Mouse (Mus musculus) liver, embryonic 16.5 days (tissue): ENCODE measurements at regions not wholly inside any gene's neighbourhood (a gene's known extent, or its start where the extent isn't known, plus 50 kb on each side); places are given as distances from the start of the nearest gene placed in this dataset.

Experiments used
- ATAC-seq: fragments of 200-750 bp; cut with Nextera tagmentation; 2 replicates; pipeline ENCODE4 v1.8.0; 2017; ENCODE audit warnings: low read depth, mild to moderate bottlenecking, moderate number of reproducible peaks, moderate library complexity
- H3K27ac ChIP-seq: fragments of 300-500 bp; sonication (generic); 2 replicates; pipeline ENCODE4 v1.5.1; 2014; ENCODE audit warnings: mild to moderate bottlenecking, low read length
- H3K27me3 ChIP-seq: fragments of 300-500 bp; sonication (generic); 2 replicates; pipeline ENCODE4 v1.6.1; 2014; ENCODE audit warnings: low read depth, low read length, mixed read lengths; ENCODE audit not compliant: control insufficient read depth, insufficient read depth
- H3K36me3 ChIP-seq: fragments of 300-500 bp; sonication (generic); 2 replicates; pipeline ENCODE4 v1.6.1; 2014; ENCODE audit warnings: mild to moderate bottlenecking; ENCODE audit not compliant: control insufficient read depth, insufficient read depth
- H3K4me1 ChIP-seq: fragments of 300-500 bp; sonication (generic); 2 replicates; pipeline ENCODE4 v1.6.1; 2014; ENCODE audit warnings: low read depth, low read length, mixed read lengths; ENCODE audit not compliant: control insufficient read depth
- H3K4me2 ChIP-seq: fragments of 300-500 bp; sonication (generic); 2 replicates; pipeline ENCODE4 v1.6.1; 2014; ENCODE audit warnings: low read depth, low read length, mixed read lengths
- H3K4me3 ChIP-seq: fragments of 300-500 bp; sonication (generic); 2 replicates; pipeline ENCODE4 v1.5.1; 2014; ENCODE audit warnings: low read depth, mild to moderate bottlenecking, low read length
- H3K9ac ChIP-seq: fragments of 300-500 bp; sonication (generic); 2 replicates; pipeline ENCODE4 v1.6.1; 2014; ENCODE audit warnings: low read depth, low read length
- H3K9me3 ChIP-seq: fragments of 300-500 bp; sonication (generic); replicated peaks from 2 replicates; pipeline ENCODE4 v1.6.1; 2016; ENCODE audit warnings: low read length; ENCODE audit not compliant: control insufficient read depth
- WGBS: fragments of 180-500 bp; shearing (Covaris S2); extraction: QIAGEN DNeasy Blood & Tissue Kit; methylation state at CpG from one replicate; pipeline ENCODE4 v1.1.7; 2014; ENCODE audit not compliant: insufficient replicate concordance; 5-methylcytosine and 5-hydroxymethylcytosine counted together

DNA sequence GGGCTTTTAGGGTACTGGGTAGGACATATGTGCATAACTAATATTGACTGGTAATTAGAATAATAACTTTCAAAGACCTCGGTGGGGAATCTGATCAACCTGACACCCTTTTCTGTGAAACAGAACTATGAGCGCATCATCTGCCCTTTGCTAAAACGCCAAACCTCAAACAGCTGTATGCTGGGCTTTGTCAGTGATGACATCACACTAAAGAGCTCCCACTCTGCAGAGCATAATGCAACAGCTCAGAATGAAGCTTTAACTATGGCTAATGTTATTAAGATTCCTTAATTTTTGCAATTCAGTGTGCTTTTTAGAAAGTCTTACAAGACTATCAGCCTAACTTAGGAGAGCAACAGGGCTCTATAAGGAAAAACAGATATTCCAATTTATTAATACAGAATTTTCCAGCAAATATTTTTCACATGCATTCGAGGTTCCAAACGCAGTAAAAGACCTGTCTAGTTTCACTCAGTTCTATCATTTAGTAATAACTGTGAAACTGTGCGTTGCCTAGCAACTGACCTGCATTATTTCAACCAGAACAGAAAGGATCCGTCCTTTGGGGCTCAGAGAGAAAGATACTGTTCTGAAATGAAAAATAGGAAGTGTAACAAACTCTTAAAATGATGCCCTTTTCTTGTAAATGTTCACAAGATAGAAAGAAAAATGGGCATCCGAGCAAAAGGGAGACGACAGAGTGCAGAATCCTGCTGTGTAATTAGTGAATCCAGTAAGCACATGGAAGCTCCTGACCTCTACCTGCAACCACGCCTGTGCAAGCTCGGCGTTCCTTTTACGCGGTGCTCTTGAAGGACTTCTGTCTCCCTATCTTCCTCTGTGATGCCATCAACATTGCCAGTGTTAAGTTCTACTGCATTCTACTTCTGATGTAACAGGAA is 242.6 kb upstream of the Ank start:
- no peak overlapping the region for H3K9ac ChIP-seq
- no peak for ATAC-seq
- 61% methylated on average over 14 of the region's 14 CpGs for whole genome bisulfite sequencing

DNA sequence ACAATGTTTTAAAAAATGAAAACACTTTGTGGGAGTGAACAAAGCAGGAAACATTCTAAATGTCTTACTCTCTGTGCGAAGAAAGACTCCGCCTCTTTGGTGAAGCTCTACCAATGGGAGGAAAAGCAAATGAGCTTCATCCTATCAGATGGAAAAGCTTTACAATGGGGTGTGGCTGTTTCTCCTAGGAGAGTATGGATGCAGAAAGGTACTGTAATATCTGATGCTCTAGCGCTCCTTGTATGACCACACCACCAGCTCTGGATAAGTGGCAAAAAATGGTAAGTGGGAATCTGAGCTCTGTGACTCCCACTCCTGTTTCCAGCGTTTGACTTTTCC is 242.0 kb upstream of the Ank start:
- no peaks in the 10 kb centered on the region for H3K4me1 ChIP-seq
- no peaks in the 10 kb centered on the region; the same call in 1 of the 2 replicates for H3K9me3 ChIP-seq
- no peak overlapping the region for H3K4me3 ChIP-seq
- H3K9ac ChIP-seq: no peak overlapping the region
- no peak overlapping the region for H3K4me2 ChIP-seq
- WGBS: 68% methylated on average over 4 of the region's 4 CpGs
- no peaks in the 10 kb centered on the region for H3K36me3 ChIP-seq
- no peak overlapping the region for H3K27ac ChIP-seq
- no peaks in the 10 kb centered on the region for H3K27me3 ChIP-seq
- ATAC-seq: no peak

More for the DNA sequence above, 242.6 kb upstream of the Ank start:
- no peak overlapping the region for H3K27ac ChIP-seq
- H3K27me3 ChIP-seq: no peaks in the 10 kb centered on the region
- H3K9me3 ChIP-seq: no peaks in the 10 kb centered on the region; the same call in 1 of the 2 replicates
- H3K4me1 ChIP-seq: no peaks in the 10 kb centered on the region
- no peak overlapping the region for H3K4me3 ChIP-seq
- no peak overlapping the region for H3K4me2 ChIP-seq
- H3K36me3 ChIP-seq: no peaks in the 10 kb centered on the region

DNA sequence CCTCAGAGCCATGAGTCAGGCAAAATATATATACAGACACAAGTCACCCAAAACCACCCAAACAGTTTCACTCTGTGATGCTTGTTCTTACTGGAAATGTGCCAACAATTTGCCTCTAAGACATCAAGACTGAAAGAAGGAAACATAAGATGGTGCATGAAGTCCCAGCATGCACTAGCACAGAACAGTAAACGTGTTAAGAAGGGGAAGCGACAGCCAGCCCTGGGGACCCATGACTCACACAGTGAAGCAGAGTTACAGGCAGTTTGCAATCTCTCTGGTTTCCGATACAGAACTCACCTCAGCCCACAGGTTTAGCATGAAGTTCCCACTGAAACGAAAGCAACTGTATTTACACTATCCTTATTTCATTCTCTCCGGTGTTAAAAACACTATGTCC is 233.7 kb upstream of the Ank start:
- Histone ChIP-seq H3K27me3 (no peaks in the 10 kb centered on the region), H3K4me2 (no peak overlapping the region), H3K27ac (no peak overlapping the region), H3K4me3 (no peak overlapping the region), H3K36me3 (no peaks in the 10 kb centered on the region), H3K9me3 (no peaks in the 10 kb centered on the region), H3K4me1 (no peaks in the 10 kb centered on the region), H3K9ac (no peak overlapping the region)
- no peak for ATAC-seq
- 47% methylated on average over 5 of the region's 5 CpGs for WGBS

DNA sequence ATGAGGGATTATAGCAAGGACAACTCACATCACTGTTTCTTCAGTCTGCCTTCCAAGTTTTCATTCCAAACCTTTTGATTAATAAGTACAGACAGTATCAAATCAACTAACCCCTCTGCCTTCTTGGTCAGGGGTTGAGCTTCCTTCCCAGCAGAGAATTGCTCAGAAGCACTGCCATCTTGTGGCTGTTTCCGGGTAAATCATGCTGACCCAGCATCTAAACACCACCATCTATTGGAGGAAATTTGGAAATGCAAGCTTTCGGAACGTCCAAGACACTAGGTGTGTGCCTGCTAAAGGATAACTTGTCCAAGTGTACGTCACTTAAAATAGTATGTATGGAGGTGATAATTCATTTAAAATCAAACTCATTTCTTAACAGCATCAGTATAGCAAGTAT is 231.7 kb upstream of the Ank start:
- no peaks in the 10 kb centered on the region for H3K9me3 ChIP-seq
- 18% methylated on average over 4 of the region's 4 CpGs for WGBS
- no peaks in the 10 kb centered on the region for H3K4me1 ChIP-seq
- H3K27ac ChIP-seq: no peak overlapping the region
- H3K36me3 ChIP-seq: no peaks in the 10 kb centered on the region
- H3K4me3 ChIP-seq: no peak overlapping the region
- no peak overlapping the region for H3K9ac ChIP-seq
- no peak for ATAC-seq
- H3K4me2 ChIP-seq: no peak overlapping the region
- no peaks in the 10 kb centered on the region for H3K27me3 ChIP-seq

DNA sequence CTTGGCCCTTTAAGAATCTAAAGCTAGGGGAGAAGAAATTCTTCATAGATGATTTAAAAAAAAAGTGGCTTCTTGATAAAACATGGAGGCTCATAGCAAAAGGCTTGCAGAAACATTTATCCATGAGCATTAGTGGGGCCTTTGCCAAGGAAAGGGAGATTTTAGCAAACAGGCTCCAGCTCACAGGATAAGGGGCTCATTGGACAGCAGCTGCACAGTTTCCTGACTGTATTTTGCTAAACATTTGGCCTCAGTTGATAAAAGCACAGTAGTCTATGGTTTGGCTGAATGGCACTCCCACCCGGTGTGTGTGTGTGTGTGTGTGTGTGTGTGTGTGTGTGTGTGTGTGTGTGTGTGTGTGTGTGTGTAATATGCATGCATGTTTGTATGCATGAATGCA is 228.2 kb upstream of the Ank start:
- Histone ChIP-seq H3K36me3 (no peaks in the 10 kb centered on the region), H3K9ac (no peak overlapping the region), H3K4me1 (no peaks in the 10 kb centered on the region), H3K9me3 (no peaks in the 10 kb centered on the region), H3K27ac (no peak overlapping the region), H3K4me3 (no peak overlapping the region), H3K27me3 (no peaks in the 10 kb centered on the region), H3K4me2 (no peak overlapping the region)
- WGBS: 50% methylated on average over 1 of the region's 1 CpGs
- ATAC-seq: no peak

DNA sequence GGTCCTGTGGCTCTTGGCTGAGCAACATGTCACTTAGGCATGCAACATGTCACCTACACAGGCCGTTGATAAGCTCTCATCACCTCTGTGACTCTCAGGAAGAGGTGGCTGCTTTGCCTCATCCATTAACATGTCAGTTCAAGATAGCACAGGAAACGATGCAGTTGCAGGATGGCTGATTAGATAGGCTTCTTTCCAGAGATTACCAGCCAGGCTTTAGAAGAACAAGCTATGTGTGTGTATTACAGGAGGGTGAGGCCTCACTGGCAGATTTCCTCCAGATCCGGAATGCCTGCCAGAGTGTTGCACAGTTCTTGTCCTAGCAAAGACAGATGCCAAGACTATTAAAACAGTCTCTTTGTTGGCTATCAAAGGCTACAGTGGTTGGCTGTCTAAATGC is 220.2 kb upstream of the Ank start:
- no peak overlapping the region for H3K4me3 ChIP-seq
- WGBS: 13% methylated on average over 3 of the region's 3 CpGs
- ATAC-seq: no peak

DNA sequence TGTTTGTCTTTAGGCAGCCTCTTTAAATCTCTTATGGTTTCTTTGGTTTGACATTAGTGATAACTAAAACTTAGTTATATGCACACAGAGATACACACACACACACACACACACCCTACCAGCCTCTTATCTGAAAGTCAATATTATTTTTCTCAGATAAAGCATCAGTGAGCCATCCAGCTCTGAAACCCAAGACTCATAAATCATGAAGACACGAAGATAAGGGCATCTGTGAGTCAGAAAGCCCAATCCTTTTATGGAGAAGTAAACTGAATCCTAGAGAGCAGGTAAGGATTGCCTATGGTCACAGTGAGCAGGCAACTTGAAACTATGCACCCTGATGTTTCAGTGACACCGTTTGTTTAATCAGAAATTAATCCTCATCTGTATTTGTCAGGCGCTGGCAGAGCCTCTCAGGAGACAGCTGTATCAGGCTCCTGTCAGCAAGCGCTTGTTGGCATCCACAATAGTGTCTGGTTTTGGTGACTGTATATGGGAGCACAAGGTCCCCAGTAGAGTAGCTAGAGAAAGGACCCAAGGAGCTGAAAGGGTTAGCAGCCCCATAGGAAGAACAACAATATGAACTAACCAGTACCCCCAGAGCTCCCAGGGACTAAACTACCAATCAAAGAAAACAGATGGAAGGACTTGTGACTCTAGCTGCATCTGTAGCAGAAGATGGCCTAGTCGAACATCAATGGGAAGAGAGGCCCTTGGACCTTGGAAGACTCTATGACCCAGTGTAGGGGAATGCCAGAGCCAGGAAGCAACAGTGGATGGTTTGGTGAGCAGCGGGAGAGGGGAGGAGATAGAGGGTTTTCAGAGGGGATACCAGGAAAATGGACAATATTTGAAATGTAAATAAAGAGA is 207.3 kb upstream of the Ank start:
- Histone ChIP-seq H3K9me3 (no peaks in the 10 kb centered on the region), H3K27ac (no peak overlapping the region), H3K27me3 (no peaks in the 10 kb centered on the region), H3K9ac (no peak overlapping the region), H3K4me2 (no peak overlapping the region), H3K4me1 (no peaks in the 10 kb centered on the region), H3K36me3 (no peaks in the 10 kb centered on the region), H3K4me3 (no peak overlapping the region)
- 45% methylated on average over 6 of the region's 6 CpGs for WGBS
- no peak for ATAC-seq

More for the DNA sequence above, 220.2 kb upstream of the Ank start:
- Histone ChIP-seq H3K4me1 (no peaks in the 10 kb centered on the region), H3K9me3 (no peaks in the 10 kb centered on the region), H3K27ac (no peak overlapping the region), H3K4me2 (no peak overlapping the region), H3K9ac (no peak overlapping the region), H3K36me3 (no peaks in the 10 kb centered on the region), H3K27me3 (no peaks in the 10 kb centered on the region)

DNA sequence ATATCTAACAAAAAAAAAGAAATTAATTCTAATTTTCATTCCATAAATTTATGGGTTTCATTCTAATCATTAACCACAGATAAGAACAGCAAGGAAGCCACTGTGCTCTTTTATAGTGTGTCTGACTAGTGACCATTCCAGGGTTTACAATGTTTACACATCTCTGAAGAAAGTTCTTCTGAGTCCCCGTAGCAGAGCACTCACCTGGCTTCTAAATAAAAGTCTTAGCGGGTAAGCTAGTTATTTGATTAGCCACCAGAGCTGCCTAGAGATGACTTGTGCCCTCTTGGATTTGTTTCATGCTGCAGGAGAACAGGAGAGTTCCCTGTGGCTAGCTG is 206.7 kb upstream of the Ank start:
- WGBS: 56% methylated on average over 2 of the region's 2 CpGs
- H3K4me2 ChIP-seq: no peak overlapping the region
- no peaks in the 10 kb centered on the region for H3K36me3 ChIP-seq
- no peaks in the 10 kb centered on the region for H3K9me3 ChIP-seq
- no peak for ATAC-seq
- no peak overlapping the region for H3K9ac ChIP-seq
- H3K27me3 ChIP-seq: no peaks in the 10 kb centered on the region
- no peaks in the 10 kb centered on the region for H3K4me1 ChIP-seq
- no peak overlapping the region for H3K27ac ChIP-seq
- H3K4me3 ChIP-seq: no peak overlapping the region

DNA sequence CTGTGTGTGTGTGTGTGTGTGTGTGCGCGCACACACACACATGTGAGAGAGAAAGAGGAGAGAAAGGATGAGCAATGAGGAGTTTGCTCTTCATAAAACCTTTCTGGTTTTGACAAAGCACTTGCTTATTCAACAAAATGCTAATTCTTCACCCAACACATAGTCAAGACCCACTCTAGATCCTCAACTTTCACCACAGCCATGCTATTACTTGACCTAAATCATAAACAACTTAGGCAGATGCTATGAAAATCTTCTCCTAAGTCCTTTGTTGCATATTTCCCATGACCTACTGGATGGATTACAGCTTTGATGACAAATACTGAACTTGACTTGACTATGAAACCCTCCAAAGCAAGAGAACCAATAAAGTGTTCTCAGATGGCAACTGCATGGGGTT is 196.3 kb upstream of the Ank start:
- H3K4me1 ChIP-seq: no peaks in the 10 kb centered on the region
- no peak overlapping the region for H3K27ac ChIP-seq
- H3K9me3 ChIP-seq: no peaks in the 10 kb centered on the region
- no peaks in the 10 kb centered on the region for H3K27me3 ChIP-seq
- H3K36me3 ChIP-seq: no peaks in the 10 kb centered on the region
- no peak overlapping the region for H3K9ac ChIP-seq
- H3K4me3 ChIP-seq: no peak overlapping the region
- ATAC-seq: no peak
- WGBS: 66% methylated on average over 2 of the region's 2 CpGs
- no peak overlapping the region for H3K4me2 ChIP-seq
